Mouse (Mus musculus): Measurements from ENCODE around the gene Gm6268.

The Gm6268 gene

GRCm38 (mm10) chrX:36400980-36401379 is at the start of gene Gm6268:
TSS of gene Gm6268 (plus strand) at chrX:36401280.
- DNase-seq (ENCODE audit: low spot score in 2 of 2): no peak

GRCm38 (mm10) chrX:36352446-36352845 is 48.6 kb upstream of the Gm6268 start:
- DNase-seq (ENCODE audit: low spot score in 2 of 2): no peak

DNA sequence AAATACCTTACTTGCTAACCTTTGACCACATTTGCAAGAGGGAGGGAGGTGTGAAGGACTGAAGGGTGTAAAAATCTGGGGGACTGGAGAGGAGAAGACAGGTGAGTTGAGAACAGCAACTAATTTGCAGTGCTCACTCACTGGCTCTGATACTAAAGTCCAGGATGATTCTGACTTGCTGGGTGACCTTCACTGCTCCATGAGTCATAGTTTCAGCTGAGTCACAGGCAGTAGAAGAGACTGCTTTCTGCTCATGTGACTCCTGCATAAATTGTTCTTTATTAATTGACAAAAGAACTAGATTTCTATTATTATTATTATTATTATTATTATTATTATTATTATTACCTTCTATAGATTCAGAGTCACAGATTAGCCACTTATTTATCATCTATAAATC is 15.7 kb upstream of the Gm6268 start:
- no peak for DNase-seq (ENCODE audit: low spot score in 2 of 2)

DNA sequence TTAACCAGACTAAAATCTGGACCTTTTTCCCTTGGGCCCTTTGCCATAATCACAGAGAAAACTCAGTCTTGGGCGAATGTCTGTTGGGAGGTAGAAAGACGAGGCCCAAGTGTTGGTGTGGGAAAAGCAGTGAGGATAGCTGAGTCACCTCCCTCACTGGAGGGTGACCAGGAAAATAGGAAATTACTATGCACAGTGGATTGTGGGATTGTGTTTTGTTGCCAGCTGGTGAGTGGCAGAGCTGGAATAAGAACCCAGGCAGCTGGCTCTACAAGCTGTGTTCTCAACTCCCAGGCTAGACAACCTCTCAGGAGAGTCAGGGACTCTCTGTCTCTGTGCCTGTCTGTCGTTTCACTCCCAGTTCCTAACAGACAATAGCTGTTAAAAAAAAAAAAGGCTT is 11.1 kb upstream of the Gm6268 start:
- no peak for DNase-seq (ENCODE audit: low spot score in 2 of 2)

GRCm38 (mm10) chrX:36390503-36390902 is 10.6 kb upstream of the Gm6268 start:
- no peak for DNase-seq (ENCODE audit: low spot score in 2 of 2)

GRCm38 (mm10) chrX:36392672-36393071 is 8.4 kb upstream of the Gm6268 start:
- DNase-seq (ENCODE audit: low spot score in 2 of 2): no peak

DNA sequence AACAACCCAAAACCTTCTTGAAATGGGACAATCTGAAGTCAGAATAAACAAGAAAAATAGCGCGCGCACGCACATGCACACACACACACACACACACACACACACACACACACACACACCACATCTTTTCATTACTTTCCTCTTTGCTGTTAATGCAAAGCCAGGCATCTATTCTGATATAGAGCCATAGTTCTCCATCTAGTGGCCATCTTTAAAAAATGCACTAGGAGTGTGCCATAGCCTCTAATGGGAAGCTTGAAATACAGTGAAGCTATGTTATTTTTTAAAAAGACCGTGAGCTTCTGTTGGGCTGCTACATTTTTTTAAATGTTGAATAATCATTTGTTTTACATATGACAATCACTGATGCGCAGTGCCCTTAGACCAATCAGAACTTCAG is 7.8 kb upstream of the Gm6268 start:
- DNase-seq (ENCODE audit: low spot score in 2 of 2): no peak

DNA sequence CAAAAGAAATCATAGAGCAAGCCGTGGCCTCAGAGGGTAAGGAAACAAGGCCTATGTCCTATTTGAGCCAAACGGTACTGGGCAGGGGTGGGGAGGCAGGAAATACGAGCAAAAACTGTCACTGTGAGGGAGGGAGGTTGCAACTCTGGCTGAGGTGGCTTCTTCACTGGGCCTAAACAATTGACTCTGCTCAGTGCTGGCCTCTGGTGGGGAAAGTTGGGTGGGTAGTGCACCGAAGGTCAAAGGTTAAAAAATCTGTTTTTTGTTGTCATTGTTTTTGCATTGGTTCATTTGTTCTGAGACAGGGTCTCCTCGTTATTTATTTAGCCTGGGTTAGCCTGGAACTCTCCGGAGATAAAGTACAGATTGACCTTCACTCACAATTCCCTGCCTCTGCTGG is 1.2 kb downstream of the Gm6268 start:
- no peak for DNase-seq (ENCODE audit: low spot score in 2 of 2)

DNA sequence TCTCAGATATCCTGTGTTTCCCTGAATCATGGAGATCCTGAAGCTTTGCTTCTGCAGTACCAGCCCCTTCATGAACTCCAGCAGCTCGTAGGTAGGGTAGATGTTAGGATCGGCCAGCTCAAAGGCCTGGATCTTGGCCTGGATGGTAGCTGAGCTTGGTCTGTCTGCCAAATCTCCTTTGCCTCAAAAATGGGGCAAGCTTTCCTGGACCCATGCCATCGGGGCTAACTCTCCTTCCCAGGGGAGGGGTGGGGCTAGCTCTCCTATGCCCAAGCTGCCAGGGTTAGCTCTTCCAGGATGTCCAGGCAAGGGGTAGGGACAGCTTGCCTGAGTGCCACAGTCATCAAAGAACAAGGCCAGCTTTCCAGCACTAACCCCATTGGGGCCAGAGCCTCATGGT is 18.1 kb downstream of the Gm6268 start:
- no peak for DNase-seq (ENCODE audit: low spot score in 2 of 2)

DNA sequence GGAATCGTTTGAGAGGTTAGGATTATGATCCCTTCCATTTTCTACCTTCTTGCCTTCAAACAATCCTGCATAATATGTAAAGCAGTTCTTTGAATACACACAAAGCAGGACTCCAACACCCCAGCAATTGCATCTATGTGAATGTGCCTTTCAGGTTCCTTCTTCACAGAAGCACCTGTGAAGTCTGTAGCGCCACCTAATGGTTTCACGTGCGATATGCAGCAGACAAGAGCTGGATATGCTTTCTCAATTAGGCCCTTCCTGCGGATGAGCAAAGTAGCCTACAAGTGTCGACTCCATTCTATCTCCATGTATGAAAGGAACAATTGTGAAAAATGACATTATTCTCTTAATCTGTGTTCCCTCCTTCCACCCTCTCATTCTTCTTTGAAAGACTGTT is 33.9 kb downstream of the Gm6268 start:
- no peak for DNase-seq (ENCODE audit: low spot score in 2 of 2)

GRCm38 (mm10) chrX:36437932-36438331 is 36.9 kb downstream of the Gm6268 start:
- no peak for DNase-seq (ENCODE audit: low spot score in 2 of 2)
